Mouse (Mus musculus): ENCODE results near the gene Gm38394. TPM values are rescaled to one million over a fixed set of nuclear protein-coding genes. Genes with fewer than 3 reads are reported as not detected.
A peak's percentile ranks its signal among the peaks of the same experiment; 100 is the strongest.
"Not testable (repeated sequence)": the region's sequence is repeated elsewhere in the genome, so short reads cannot be mapped to it uniquely, and the experiment has no call there.

Gm38394 gene
- polyA plus RNA-seq, 1 experiment from 2014 or later = 4.4 TPM

- Histone ChIP-seq H3K4me3 (no peak overlapping the region), H3K9me3 (no peaks in the 10 kb centered on the region), H3K4me1 (peaks cover 10% of the 10 kb centered on the region; the same call in 1 of the 2 replicates), H3K27me3 (ENCODE audit: poor library complexity, severe bottlenecking) (no peaks in the 10 kb centered on the region), H3K27ac (no peak overlapping the region), H3K36me3 (replicated peaks) (no peaks in the 10 kb centered on the region)
- no peak for DNase-seq (ENCODE audit: extremely low spot score, low spot score)
- WGBS = 86% methylated on average over 10 of the region's 10 CpGs
These were observed 24.8 kb upstream of the Gm38394 start for GRCm38 (mm10) chr1:133685749-133686519.

GRCm38 (mm10) chr1:133671801-133672200, 10.7 kb upstream of the Gm38394 start:
- no peak overlapping the region for H3K27ac ChIP-seq
- H3K4me1 ChIP-seq = 0 out of 2 replicates have a peak, but pooled peaks cover 3% of the 10 kb centered on the region
- H3K4me3 ChIP-seq = no peak overlapping the region
- no peaks in the 10 kb centered on the region for H3K9me3 ChIP-seq
- H3K27me3 ChIP-seq (ENCODE audit: poor library complexity, severe bottlenecking) = no peaks in the 10 kb centered on the region
- H3K36me3 ChIP-seq (replicated peaks) = no peaks in the 10 kb centered on the region
- DNase-seq (ENCODE audit: extremely low spot score, low spot score) = no peak
- WGBS = 81% methylated on average over 3 of the region's 3 CpGs

GRCm38 (mm10) chr1:133671266-133671665, 10.1 kb upstream of the Gm38394 start:
- DNase-seq (ENCODE audit: extremely low spot score, low spot score) = no peak
- Histone ChIP-seq H3K4me1 (0 out of 2 replicates have a peak, but pooled peaks cover 3% of the 10 kb centered on the region), H3K36me3 (replicated peaks) (no peaks in the 10 kb centered on the region), H3K4me3 (no peak overlapping the region), H3K9me3 (no peaks in the 10 kb centered on the region), H3K27me3 (ENCODE audit: poor library complexity, severe bottlenecking) (no peaks in the 10 kb centered on the region), H3K27ac (no peak overlapping the region)
- 91% methylated on average over 3 of the region's 3 CpGs for WGBS

GRCm38 (mm10) chr1:133670776-133671175, 9.7 kb upstream of the Gm38394 start:
- H3K4me3 ChIP-seq = no peak overlapping the region
- H3K9me3 ChIP-seq = no peaks in the 10 kb centered on the region
- H3K36me3 ChIP-seq (replicated peaks) = no peaks in the 10 kb centered on the region
- H3K27me3 ChIP-seq (ENCODE audit: poor library complexity, severe bottlenecking) = no peaks in the 10 kb centered on the region
- WGBS = 88% methylated on average over 6 of the region's 6 CpGs
- H3K27ac ChIP-seq = no peak overlapping the region
- 0 out of 2 replicates have a peak, but pooled peaks cover 3% of the 10 kb centered on the region for H3K4me1 ChIP-seq
- no peak for DNase-seq (ENCODE audit: extremely low spot score, low spot score)

GRCm38 (mm10) chr1:133670190-133670589, 9.1 kb upstream of the Gm38394 start:
- no peak overlapping the region for H3K27ac ChIP-seq
- H3K27me3 ChIP-seq (ENCODE audit: poor library complexity, severe bottlenecking) = no peaks in the 10 kb centered on the region
- H3K36me3 ChIP-seq (replicated peaks) = no peaks in the 10 kb centered on the region
- no peaks in the 10 kb centered on the region for H3K9me3 ChIP-seq
- H3K4me3 ChIP-seq = no peak overlapping the region
- 89% methylated on average over 12 of the region's 12 CpGs for WGBS
- DNase-seq (ENCODE audit: extremely low spot score, low spot score) = no peak
- 0 out of 2 replicates have a peak, but pooled peaks cover 3% of the 10 kb centered on the region for H3K4me1 ChIP-seq

GRCm38 (mm10) chr1:133668618-133669017, 7.5 kb upstream of the Gm38394 start:
- no peaks in the 10 kb centered on the region for H3K9me3 ChIP-seq
- WGBS = 88% methylated on average over 3 of the region's 3 CpGs
- H3K36me3 ChIP-seq (replicated peaks) = no peaks in the 10 kb centered on the region
- H3K4me1 ChIP-seq = 0 out of 2 replicates have a peak, but pooled peaks cover 3% of the 10 kb centered on the region
- no peak overlapping the region for H3K4me3 ChIP-seq
- no peak for DNase-seq (ENCODE audit: extremely low spot score, low spot score)
- H3K27me3 ChIP-seq (ENCODE audit: poor library complexity, severe bottlenecking) = no peaks in the 10 kb centered on the region
- no peak overlapping the region for H3K27ac ChIP-seq

GRCm38 (mm10) chr1:133667721-133668120, 6.6 kb upstream of the Gm38394 start:
- Histone ChIP-seq H3K4me1 (0 out of 2 replicates have a peak, but pooled peaks cover 3% of the 10 kb centered on the region), H3K27me3 (ENCODE audit: poor library complexity, severe bottlenecking) (no peaks in the 10 kb centered on the region), H3K36me3 (replicated peaks) (no peaks in the 10 kb centered on the region), H3K27ac (no peak overlapping the region), H3K4me3 (no peak overlapping the region), H3K9me3 (no peaks in the 10 kb centered on the region)
- no peak for DNase-seq (ENCODE audit: extremely low spot score, low spot score)
- 26% methylated on average over 7 of the region's 7 CpGs for WGBS

GRCm38 (mm10) chr1:133665713-133666112, 4.6 kb upstream of the Gm38394 start:
- WGBS = 86% methylated on average over 8 of the region's 8 CpGs
- not testable (repeated sequence) for H3K36me3 ChIP-seq (replicated peaks); DNase-seq (ENCODE audit: extremely low spot score, low spot score); H3K27ac ChIP-seq; H3K4me3 ChIP-seq; H3K27me3 ChIP-seq (ENCODE audit: poor library complexity, severe bottlenecking); H3K9me3 ChIP-seq; H3K4me1 ChIP-seq

GRCm38 (mm10) chr1:133664203-133664970, 3.3 kb upstream of the Gm38394 start:
- 64% methylated on average over 11 of the region's 11 CpGs for WGBS
- peaks cover 4% of the 10 kb centered on the region for H3K36me3 ChIP-seq (replicated peaks)
- no peak overlapping the region for H3K27ac ChIP-seq
- no peaks in the 10 kb centered on the region for H3K9me3 ChIP-seq
- DNase-seq (ENCODE audit: extremely low spot score, low spot score) = no peak
- H3K27me3 ChIP-seq (ENCODE audit: poor library complexity, severe bottlenecking) = no peaks in the 10 kb centered on the region
- H3K4me1 ChIP-seq = peaks cover 14% of the 10 kb centered on the region
- no peak overlapping the region for H3K4me3 ChIP-seq

- no peak for DNase-seq (ENCODE audit: extremely low spot score, low spot score)
- Histone ChIP-seq H3K4me3 (no peak overlapping the region), H3K27me3 (ENCODE audit: poor library complexity, severe bottlenecking) (no peaks in the 10 kb centered on the region), H3K27ac (no peak overlapping the region), H3K9me3 (no peaks in the 10 kb centered on the region), H3K36me3 (replicated peaks) (peaks cover 14% of the 10 kb centered on the region), H3K4me1 (peaks cover 22% of the 10 kb centered on the region)
- 91% methylated on average over 4 of the region's 4 CpGs for WGBS
These were observed 2.3 kb upstream of the Gm38394 start for GRCm38 (mm10) chr1:133663427-133663826.

- Histone ChIP-seq H3K27me3 (ENCODE audit: poor library complexity, severe bottlenecking) (no peaks in the 10 kb centered on the region), H3K4me1 (peaks cover 24% of the 10 kb centered on the region), H3K9me3 (no peaks in the 10 kb centered on the region), H3K27ac (no peak overlapping the region), H3K36me3 (replicated peaks) (peaks cover 18% of the 10 kb centered on the region), H3K4me3 (no peak overlapping the region)
- 98% methylated on average over 7 of the region's 7 CpGs for WGBS
- no peak for DNase-seq (ENCODE audit: extremely low spot score, low spot score)
These were observed 1.8 kb upstream of the Gm38394 start for GRCm38 (mm10) chr1:133662941-133663340.

GRCm38 (mm10) chr1:133660466-133661202, 484 bp downstream of the Gm38394 start, which contains the start of gene Zbed6:
Zbed6 (minus strand) TSS chr1:133660885.
- H3K4me3 ChIP-seq = peak within 1 kb of the TSS; percentile 84
- 2% methylated on average over 41 of the region's 41 CpGs for WGBS

More at GRCm38 (mm10) chr1:133660466-133661202, 484 bp downstream of the Gm38394 start, which contains the start of gene Zbed6:
- Histone ChIP-seq H3K9me3 (no peaks in the 10 kb centered on the region), H3K27me3 (ENCODE audit: poor library complexity, severe bottlenecking) (no peaks in the 10 kb centered on the region), H3K36me3 (replicated peaks) (peaks cover 38% of the 10 kb centered on the region), H3K27ac (peak within 1 kb of the TSS; percentile 96), H3K4me1 (peaks cover 33% of the 10 kb centered on the region)
- no peak for DNase-seq (ENCODE audit: extremely low spot score, low spot score)
